Mouse (Mus musculus) heart, adult 2 months (tissue): ENCODE results near the gene Iqschfp.

Experiments used
- CTCF ChIP-seq: fragments of 200-600 bp; IDR thresholded peaks from 2 replicates; pipeline ENCODE4 v1.8.1; 2022; ENCODE audit warnings: antibody characterized with exemption, mild to moderate bottlenecking, moderate library complexity
- EP300 ChIP-seq: fragments of 200-500 bp; IDR thresholded peaks from 2 replicates; pipeline ENCODE4 v1.6.1; 2011; ENCODE audit warnings: low read depth, low read length, control low read depth; ENCODE audit not compliant: insufficient read depth
- POLR2A ChIP-seq: fragments of 200-500 bp; IDR thresholded peaks from 2 replicates; pipeline ENCODE4 v1.6.1; 2011; ENCODE audit warnings: mild to moderate bottlenecking, low read depth, low read length, control low read depth; ENCODE audit not compliant: insufficient read depth

DNA sequence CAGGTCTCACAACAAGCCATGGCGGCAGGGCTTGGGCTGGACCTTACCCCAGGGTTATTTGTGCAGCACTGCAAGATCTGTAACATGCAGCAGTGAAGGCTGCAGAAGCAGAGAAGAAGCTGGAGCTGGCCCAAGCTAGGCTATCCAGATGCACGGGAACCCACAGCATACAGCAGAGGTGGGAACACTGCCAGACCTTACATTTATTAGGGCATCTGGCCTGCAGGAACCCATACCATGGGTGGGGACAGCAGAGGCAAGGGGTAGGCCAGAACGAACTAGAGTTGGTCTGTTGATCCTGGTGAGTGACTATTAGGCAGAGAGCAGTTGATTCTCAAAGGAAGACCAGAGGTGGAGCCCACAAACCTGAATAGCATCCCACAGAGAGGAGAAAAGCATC, 351.2 kb downstream of the Iqschfp start:
- no peak for TF ChIP-seq POLR2A
- TF ChIP-seq CTCF: no peak
- TF ChIP-seq EP300: no peak
